In genomic region chr1:172147835-172148278, GRCm38 (mm10) we compare ENCODE assay signal across 8 mouse cellular contexts. TPM values are rescaled to one million over a fixed set of nuclear protein-coding genes. Genes with fewer than 3 reads are reported as not detected.
DNase-seq lines count a peak whose midpoint lies in the region; ATAC-seq and TF ChIP-seq lines count a peak whose summit lies in the region.

TSS of gene Dcaf8 (plus strand) at chr1:172148084.

- H3K9ac ChIP-seq in hindbrain, postnatal 0 days (replicated peaks; ENCODE audit: low read length) = peak within 1 kb of the TSS; percentile 100

- H3K4me3 ChIP-seq in gastrocnemius, adult 2 months = peak within 1 kb of the TSS; percentile 100
- peak within 1 kb of the TSS; percentile 97 for H3K4me3 ChIP-seq in hindbrain, postnatal 0 days (ENCODE audit: low read length)
- peak within 1 kb of the TSS; percentile 98 for H3K4me3 ChIP-seq in left cerebral cortex, adult 2 months

- intact Hi-C loops in gastrocnemius, adult 2 months (cut with DNase I) = loop anchor here (2.0 to 5.0 kb wide), 2 partner anchors 73 to 99 kb away; no protein-coding TSS in a partner anchor
- intact Hi-C loops in left cerebral cortex, adult 2 months (cut with DNase I) = loop anchor here (1.0 kb wide), 1 partner anchor 164 kb away; no protein-coding TSS in a partner anchor

- no peaks in the 10 kb centered on the region for H3K9me3 ChIP-seq in hindbrain, postnatal 0 days (ENCODE audit: low read length)

- H3K27ac ChIP-seq in gastrocnemius, adult 2 months = peak within 1 kb of the TSS; percentile 99
- peak within 1 kb of the TSS; percentile 98 for H3K27ac ChIP-seq in hindbrain, postnatal 0 days
- H3K27ac ChIP-seq in left cerebral cortex, adult 2 months = peak within 1 kb of the TSS; percentile 98

- peaks cover 11% of the 10 kb centered on the region for H3K4me1 ChIP-seq in hindbrain, postnatal 0 days (ENCODE audit: insufficient read depth, low read length)

- ATAC-seq in common myeloid progenitor, adult 5-6 weeks (replicated peaks; ENCODE audit: low read depth, poor library complexity, severe bottlenecking) = peak; percentile 95
- ATAC-seq in hindbrain, postnatal 0 days = peak; percentile 99
- peak; percentile 95 for ATAC-seq in megakaryocyte, adult 5-6 weeks (ENCODE audit: poor library complexity, severe bottlenecking)

- no peaks in the 10 kb centered on the region for H3K27me3 ChIP-seq in hindbrain, postnatal 0 days (ENCODE audit: insufficient read depth, low read length)

- no peak for TF ChIP-seq CTCF in gastrocnemius, adult 2 months (IDR thresholded peaks at IDR 0.05)
- no peak for TF ChIP-seq CTCF in hindbrain, postnatal 0 days (IDR thresholded peaks at IDR 0.05; ENCODE audit: low read depth)
- no peak for TF ChIP-seq CTCF in left cerebral cortex, adult 2 months (IDR thresholded peaks at IDR 0.05)

- H3K4me2 ChIP-seq in hindbrain, postnatal 0 days (ENCODE audit: low read depth, low read length) = peak within 1 kb of the TSS; percentile 77

- DNase-seq in ZHBTc4 (ENCODE audit: low read depth, low spot score) = peak; percentile 99
- peak; percentile 100 for DNase-seq in gastrocnemius, adult 2 months
- peak; percentile 98 for DNase-seq in hindbrain, postnatal 0 days (ENCODE audit: low spot score)
- peak; percentile 96 to 97 for DNase-seq in left cerebral cortex, adult 2 months (ENCODE audit: extremely low spot score in 1 of 2, low spot score in 2 of 2)
- DNase-seq in right cerebral cortex, adult 2 months (ENCODE audit: low spot score in 2 of 2) = peak; percentile 94 to 96
- peak; percentile 98 for DNase-seq in urinary bladder, postnatal 14 days (ENCODE audit: low spot score)

- WGBS in hindbrain, postnatal 0 days = under 1% methylated on average over 41 of the region's 42 CpGs

- peaks cover 5% of the 10 kb centered on the region; the same call in 1 of the 2 replicates for H3K36me3 ChIP-seq in hindbrain, postnatal 0 days (ENCODE audit: insufficient read depth, low read length)

RNA-seq across cellular contexts. Expression of gene Dcaf8, which starts in this region (rescaled TPM):
- total RNA-seq in common myeloid progenitor, adult 5-6 weeks (2017) = 157 and 167 TPM in 2 replicates
- 100 to 1,000 TPM; 158 to 193 TPM for total RNA-seq in gastrocnemius, adult 2 months (2021)
- 67.1 and 73.0 TPM in 2 replicates for total RNA-seq in hindbrain, postnatal 0 days (2014; rRNA removed)
- polyA plus RNA-seq in hindbrain, postnatal 0 days (2015; fragmentation: Nextera tagmentation; extraction: Ambion mirVana) = 73.1 and 79.1 TPM in 2 replicates
- total RNA-seq in left cerebral cortex, adult 2 months (2021) = 100 to 1,000 TPM; 115 to 121 TPM
- 18.9 and 19.4 TPM in 2 replicates for total RNA-seq in megakaryocyte, adult 5-6 weeks (2015)
- total RNA-seq in megakaryocyte, adult 5-6 weeks (2017) = 63.9 and 71.6 TPM in 2 replicates

Comparison
In these comparisons a context has a peak if more than half of its experiments do, and no peak if none do; other contexts are left out.
1. Peak in every context shown above with its lines: DNase-seq, ATAC-seq, H3K4me3 ChIP-seq and H3K27ac ChIP-seq.